Mouse (Mus musculus): ENCODE results near the gene Ccdc63.

GRCm38 (mm10) chr5:122155613-122156012 lies 15.0 kb upstream of the Ccdc63 start:
- no peak for TF ChIP-seq CTCF (conservative IDR thresholded peaks at IDR 0.05; ENCODE audit: low read length)
- TF ChIP-seq NANOG (IDR thresholded peaks at IDR 0.05; ENCODE audit: borderline replicate concordance, low read length) = no peak
